8 mouse cellular contexts compared by ENCODE assay signal in genomic region chr19:6304787-6305516, GRCm38 (mm10). TPM values are rescaled to one million over a fixed set of nuclear protein-coding genes. Genes with fewer than 3 reads are reported as not detected.
DNase-seq lines count a peak whose midpoint lies in the region; ATAC-seq and TF ChIP-seq lines count a peak whose summit lies in the region.

No protein-coding gene starts in this region.

- peak; percentile 77 for ATAC-seq in forebrain, postnatal 0 days
- ATAC-seq in hematopoietic stem cell, adult 5-6 weeks (replicated peaks in 1 of 2; ENCODE audit: insufficient read depth in 1 of 2, low FRiP score in 2 of 2, low TSS enrichment in 1 of 2, low read depth in 1 of 2, poor library complexity in 2 of 2, severe bottlenecking in 2 of 2): peak; percentile 61 to 70

- H3K9ac ChIP-seq in forebrain, postnatal 0 days: no peak overlapping the region

- no peak overlapping the region for H3K27ac ChIP-seq in forebrain, postnatal 0 days (ENCODE audit: low read depth, low read length)

- TF ChIP-seq CTCF in forebrain, postnatal 0 days (IDR thresholded peaks at IDR 0.05; ENCODE audit: low read depth): peak; percentile 86

- H3K4me2 ChIP-seq in forebrain, postnatal 0 days (ENCODE audit: low read depth): no peak overlapping the region

- H3K4me1 ChIP-seq in forebrain, postnatal 0 days (ENCODE audit: insufficient read depth): no peaks in the 10 kb centered on the region

- peak; percentile 92 for DNase-seq in R1 (ENCODE audit: low read depth, low spot score)
- peak; percentile 91 to 95 for DNase-seq in cerebellum, adult 18-20 months
- peak; percentile 76 for DNase-seq in forebrain, postnatal 0 days
- peak; percentile 81 to 91 for DNase-seq in layer of hippocampus, postnatal 14 days (ENCODE audit: low spot score in 2 of 2)
- DNase-seq in lung, postnatal 10 days: peak; percentile 97
- DNase-seq in right cerebral cortex, postnatal 14 days: peak; percentile 82
- peak; percentile 94 for DNase-seq in urinary bladder, postnatal 14 days (ENCODE audit: low spot score)

- no peak overlapping the region for H3K4me3 ChIP-seq in forebrain, postnatal 0 days (ENCODE audit: low read depth, low read length)

- H3K9me3 ChIP-seq in forebrain, postnatal 0 days (ENCODE audit: low read length): no peaks in the 10 kb centered on the region

- WGBS in forebrain, postnatal 0 days: 27% methylated on average over 5 of the region's 5 CpGs

- H3K36me3 ChIP-seq in forebrain, postnatal 0 days (ENCODE audit: insufficient read depth): 0 out of 2 replicates have a peak, but pooled peaks cover 3% of the 10 kb centered on the region

- H3K27me3 ChIP-seq in forebrain, postnatal 0 days (ENCODE audit: insufficient read depth, low read length): no peaks in the 10 kb centered on the region

RNA-seq across cellular contexts. Expression of gene Cdc42bpg, which starts 1.3 kb away (rescaled TPM):
- 3.1 and 4.7 TPM in 2 replicates for total RNA-seq in forebrain, postnatal 0 days (2014; rRNA removed)
- polyA plus RNA-seq in forebrain, postnatal 0 days (2015; fragmentation: Nextera tagmentation; extraction: Ambion mirVana): 0.11 and 0.23 TPM in 2 replicates
- 2.9 and 4.3 TPM in 2 replicates for total RNA-seq in hematopoietic stem cell, adult 5-6 weeks (2017)
- 1 to 10 TPM; 4.9 to 5.6 TPM for total RNA-seq in layer of hippocampus, postnatal 14 days (2021)

RNA-seq across cellular contexts. Expression of gene Ehd1, which starts 28.4 kb away (rescaled TPM):
- 91.9 and 120 TPM in 2 replicates for total RNA-seq in forebrain, postnatal 0 days (2014; rRNA removed)
- 69.9 and 75.4 TPM in 2 replicates for polyA plus RNA-seq in forebrain, postnatal 0 days (2015; fragmentation: Nextera tagmentation; extraction: Ambion mirVana)
- total RNA-seq in hematopoietic stem cell, adult 5-6 weeks (2017): 18.4 and 28.4 TPM in 2 replicates
- total RNA-seq in layer of hippocampus, postnatal 14 days (2021): 10 to 100 TPM; 68.8 to 79.0 TPM

RNA-seq across cellular contexts. Expression of gene Men1, which starts 29.8 kb away (rescaled TPM):
- total RNA-seq in forebrain, postnatal 0 days (2014; rRNA removed): 60.5 and 64.3 TPM in 2 replicates
- 58.3 and 60.9 TPM in 2 replicates for polyA plus RNA-seq in forebrain, postnatal 0 days (2015; fragmentation: Nextera tagmentation; extraction: Ambion mirVana)
- 26.4 and 31.8 TPM in 2 replicates for total RNA-seq in hematopoietic stem cell, adult 5-6 weeks (2017)
- 10 to 100 TPM; 66.4 to 68.2 TPM for total RNA-seq in layer of hippocampus, postnatal 14 days (2021)

RNA-seq across cellular contexts. Expression of gene Map4k2, which starts 36.0 kb away (rescaled TPM):
- 43.0 and 55.8 TPM in 2 replicates for total RNA-seq in forebrain, postnatal 0 days (2014; rRNA removed)
- polyA plus RNA-seq in forebrain, postnatal 0 days (2015; fragmentation: Nextera tagmentation; extraction: Ambion mirVana): 6.7 and 9.7 TPM in 2 replicates
- 71.5 and 88.1 TPM in 2 replicates for total RNA-seq in hematopoietic stem cell, adult 5-6 weeks (2017)
- total RNA-seq in layer of hippocampus, postnatal 14 days (2021): 10 to 100 TPM; 82.6 to 85.8 TPM

RNA-seq across cellular contexts. Expression of gene Sf1, which starts 58.5 kb away (rescaled TPM):
- total RNA-seq in forebrain, postnatal 0 days (2014; rRNA removed): 70.0 and 113 TPM in 2 replicates
- polyA plus RNA-seq in forebrain, postnatal 0 days (2015; fragmentation: Nextera tagmentation; extraction: Ambion mirVana): 89.7 and 102 TPM in 2 replicates
- 298 and 325 TPM in 2 replicates for total RNA-seq in hematopoietic stem cell, adult 5-6 weeks (2017)
- 100 to 1,000 TPM; 182 to 189 TPM for total RNA-seq in layer of hippocampus, postnatal 14 days (2021)
